ENCODE assay signal across 8 mouse cellular contexts in the genomic region with DNA sequence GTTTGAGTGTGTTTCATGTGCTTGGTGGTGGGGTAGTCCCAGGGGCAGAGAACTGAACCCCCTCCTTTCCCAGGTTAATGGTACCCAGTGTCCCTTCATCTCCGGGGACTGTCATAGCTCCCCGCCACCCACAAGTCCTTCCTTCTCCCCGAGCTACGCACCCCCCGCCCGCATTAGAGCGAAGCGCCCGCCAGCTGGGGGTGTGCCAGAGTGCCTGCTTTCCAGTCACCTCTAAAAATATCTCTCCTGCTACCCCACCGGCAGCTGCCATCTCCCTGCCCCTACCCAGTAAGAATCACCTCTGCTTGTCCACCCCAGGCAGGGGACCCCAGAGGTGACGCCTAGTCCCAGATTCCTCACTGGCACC. TPM values are rescaled to one million over a fixed set of nuclear protein-coding genes. Genes with fewer than 3 reads are reported as not detected.
DNase-seq lines count a peak whose midpoint lies in the region; ATAC-seq lines count a peak whose summit lies in the region.

No protein-coding gene starts in this region.

- H3K27me3 ChIP-seq in embryonic facial prominence, embryonic 14.5 days (replicated peaks; ENCODE audit: control insufficient read depth, insufficient read depth, low read length), result peaks cover 51% of the 10 kb centered on the region
- H3K27me3 ChIP-seq in heart, embryonic 10.5 days (ENCODE audit: insufficient read depth, poor library complexity, severe bottlenecking), result peaks cover 64% of the 10 kb centered on the region
- H3K27me3 ChIP-seq in kidney, embryonic 15.5 days, result peaks cover 60% of the 10 kb centered on the region

- DNase-seq in spleen, postnatal 10 days (ENCODE audit: low spot score in 2 of 2), result peak; percentile 62 to 65
- DNase-seq in spleen, postnatal 36 days (ENCODE audit: low spot score in 2 of 2), result no peak
- no peak for DNase-seq in embryonic facial prominence, embryonic 14.5 days (ENCODE audit: low spot score)
- DNase-seq in heart, embryonic 10.5 days (ENCODE audit: low spot score), result peak; percentile 85
- peak; percentile 58 to 66 for DNase-seq in lung, adult 18-20 months
- peak; percentile 68 for DNase-seq in right cerebral cortex, adult 18-20 months

- H3K4me3 ChIP-seq in embryonic facial prominence, embryonic 14.5 days (ENCODE audit: low read depth, low read length), result peak overlapping the region; percentile 50
- peak overlapping the region; percentile 82 for H3K4me3 ChIP-seq in heart, embryonic 10.5 days
- H3K4me3 ChIP-seq in kidney, embryonic 15.5 days (replicated peaks), result peak overlapping the region; percentile 67

- WGBS in embryonic facial prominence, embryonic 14.5 days, result 3% methylated on average over 11 of the region's 11 CpGs
- 2% methylated on average over 11 of the region's 11 CpGs for WGBS in heart, embryonic 10.5 days
- 2% methylated on average over 11 of the region's 11 CpGs for WGBS in kidney, embryonic 15.5 days

- H3K9ac ChIP-seq in embryonic facial prominence, embryonic 14.5 days (ENCODE audit: low read depth, low read length), result peak overlapping the region; percentile 62
- peak overlapping the region; percentile 61 for H3K9ac ChIP-seq in kidney, embryonic 15.5 days

- H3K9me3 ChIP-seq in embryonic facial prominence, embryonic 14.5 days (ENCODE audit: control insufficient read depth, low read length), result no peaks in the 10 kb centered on the region
- H3K9me3 ChIP-seq in heart, embryonic 10.5 days, result no peaks in the 10 kb centered on the region
- no peaks in the 10 kb centered on the region for H3K9me3 ChIP-seq in kidney, embryonic 15.5 days (replicated peaks)

- H3K4me2 ChIP-seq in embryonic facial prominence, embryonic 14.5 days (ENCODE audit: low read depth, low read length), result peak overlapping the region; percentile 99
- H3K4me2 ChIP-seq in kidney, embryonic 15.5 days, result peak overlapping the region; percentile 95

- no peak for ATAC-seq in embryonic facial prominence, embryonic 14.5 days (ENCODE audit: low read depth)
- peak; percentile 13; the same call in 1 of the 2 replicates for ATAC-seq in kidney, embryonic 15.5 days (replicated peaks; ENCODE audit: low FRiP score)
- no peak for ATAC-seq in monocyte, adult 5-6 weeks (replicated peaks; ENCODE audit: insufficient number of reproducible peaks, low FRiP score, low TSS enrichment, poor library complexity, severe bottlenecking)

- H3K27ac ChIP-seq in embryonic facial prominence, embryonic 14.5 days (replicated peaks; ENCODE audit: low read depth, low read length), result 0 out of 2 replicates have a peak overlapping the region, but pooled peaks have one; percentile 28
- peak overlapping the region; percentile 92 for H3K27ac ChIP-seq in heart, embryonic 10.5 days
- H3K27ac ChIP-seq in kidney, embryonic 15.5 days, result no peak overlapping the region

- H3K4me1 ChIP-seq in embryonic facial prominence, embryonic 14.5 days (ENCODE audit: control insufficient read depth, insufficient read depth, low read length), result peaks cover 5% of the 10 kb centered on the region
- H3K4me1 ChIP-seq in heart, embryonic 10.5 days, result peaks cover 30% of the 10 kb centered on the region
- H3K4me1 ChIP-seq in kidney, embryonic 15.5 days, result peaks cover 15% of the 10 kb centered on the region

- no peaks in the 10 kb centered on the region for H3K36me3 ChIP-seq in embryonic facial prominence, embryonic 14.5 days (ENCODE audit: control insufficient read depth, insufficient read depth, low read length)
- H3K36me3 ChIP-seq in heart, embryonic 10.5 days, result 0 out of 2 replicates have a peak, but pooled peaks cover 3% of the 10 kb centered on the region
- no peaks in the 10 kb centered on the region for H3K36me3 ChIP-seq in kidney, embryonic 15.5 days

RNA-seq across cellular contexts. Expression of a gene that starts 0.6 kb away (rescaled TPM):
- 7.5 and 14.9 TPM in 2 replicates for polyA plus RNA-seq in embryonic facial prominence, embryonic 14.5 days (2014; fragmentation: Nextera tagmentation; extraction: Ambion mirVana)
- 0.31 and 0.42 TPM in 2 replicates for polyA plus RNA-seq in heart, embryonic 10.5 days (2016; fragmentation: Nextera tagmentation; extraction: Ambion mirVana)
- 2.0 TPM in 1 of 2 replicates, not detected in the other for polyA plus RNA-seq in kidney, embryonic 15.5 days (2015; fragmentation: Nextera tagmentation; extraction: Ambion mirVana)
- 2.8 to 3.6 TPM in 2 of 3 replicates, not detected in the other for total RNA-seq in monocyte, adult 5-6 weeks (2017)

RNA-seq across cellular contexts. Expression of a gene that starts 12.2 kb away (rescaled TPM):
- polyA plus RNA-seq in embryonic facial prominence, embryonic 14.5 days (2014; fragmentation: Nextera tagmentation; extraction: Ambion mirVana), result 15.0 and 16.2 TPM in 2 replicates
- 43.2 and 60.8 TPM in 2 replicates for polyA plus RNA-seq in heart, embryonic 10.5 days (2016; fragmentation: Nextera tagmentation; extraction: Ambion mirVana)
- polyA plus RNA-seq in kidney, embryonic 15.5 days (2015; fragmentation: Nextera tagmentation; extraction: Ambion mirVana), result 22.8 and 23.7 TPM in 2 replicates
- total RNA-seq in monocyte, adult 5-6 weeks (2017), result 863 to 2,060 TPM (median 1,763 TPM) in 3 replicates

RNA-seq across cellular contexts. Expression of a gene that starts 17.4 kb away (rescaled TPM):
- 3.9 and 5.1 TPM in 2 replicates for polyA plus RNA-seq in embryonic facial prominence, embryonic 14.5 days (2014; fragmentation: Nextera tagmentation; extraction: Ambion mirVana)
- 26.6 and 32.4 TPM in 2 replicates for polyA plus RNA-seq in heart, embryonic 10.5 days (2016; fragmentation: Nextera tagmentation; extraction: Ambion mirVana)
- polyA plus RNA-seq in kidney, embryonic 15.5 days (2015; fragmentation: Nextera tagmentation; extraction: Ambion mirVana), result 10.1 and 11.4 TPM in 2 replicates
- 160 to 201 TPM (median 188 TPM) in 3 replicates for total RNA-seq in monocyte, adult 5-6 weeks (2017)

Comparison
In these comparisons a context has a peak if more than half of its experiments do, and no peak if none do; other contexts are left out.
1. DNase-seq: peak in spleen, postnatal 10 days (2 of 2), heart, embryonic 10.5 days (single experiment), lung, adult 18-20 months (2 of 2) and right cerebral cortex, adult 18-20 months (single experiment); none in spleen, postnatal 36 days (0 of 2) and embryonic facial prominence, embryonic 14.5 days (single experiment).
2. Peak in every context shown above with its lines, with median percentiles within 50 percentile points of each other: H3K4me3 ChIP-seq.